In the genomic region with DNA sequence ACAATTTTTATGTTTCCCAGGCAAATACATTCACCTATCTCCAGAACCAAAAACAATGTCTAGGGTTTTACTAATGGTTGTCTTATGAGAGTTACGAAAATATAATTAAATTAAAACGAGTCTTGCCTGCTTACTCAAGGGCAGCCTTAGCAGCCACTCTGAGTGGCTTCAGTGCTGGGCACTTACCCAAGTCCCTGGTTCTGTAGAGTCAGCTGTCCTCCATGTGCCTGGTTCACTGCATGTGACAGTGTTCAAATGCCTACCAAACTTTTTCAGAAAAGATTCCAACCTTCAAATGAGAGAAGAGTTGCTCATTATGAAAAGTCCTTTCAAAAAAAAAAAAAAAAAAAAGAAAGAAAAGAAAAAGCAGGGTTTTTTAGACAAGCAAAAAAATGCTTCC, we compare ENCODE assay signal across 19 mouse cellular contexts. TPM values are rescaled to one million over a fixed set of nuclear protein-coding genes. Genes with fewer than 3 reads are reported as not detected.
"Had no signal": no experiment of that assay in that cellular context is flagged by ENCODE, and none has a peak within 500 bp of the region (broad histone marks: within the 10 kb centered on the region; RNA-seq: fewer than 3 reads in every experiment).

No protein-coding gene starts in this region.

- H3K27me3 ChIP-seq: limb, embryonic 15.5 days; liver, embryonic 12.5 days; neural tube, embryonic 13.5 days; stomach, embryonic 15.5 days had no signal

- H3K27ac ChIP-seq: limb, embryonic 15.5 days; liver, embryonic 12.5 days; midbrain, embryonic 10.5 days; neural tube, embryonic 13.5 days; stomach, embryonic 15.5 days had no signal

- H3K36me3 ChIP-seq: limb, embryonic 15.5 days; liver, embryonic 12.5 days; midbrain, embryonic 10.5 days; neural tube, embryonic 13.5 days; stomach, embryonic 15.5 days had no signal

- H3K4me1 ChIP-seq: limb, embryonic 15.5 days; liver, embryonic 12.5 days; midbrain, embryonic 10.5 days; neural tube, embryonic 13.5 days; stomach, embryonic 15.5 days had no signal

- H3K4me3 ChIP-seq: limb, embryonic 15.5 days; liver, embryonic 12.5 days; midbrain, embryonic 10.5 days; neural tube, embryonic 13.5 days; stomach, embryonic 15.5 days had no signal

- H3K4me2 ChIP-seq: limb, embryonic 15.5 days; liver, embryonic 12.5 days; lung, embryonic 14.5 days; neural tube, embryonic 13.5 days; stomach, embryonic 15.5 days had no signal

- H3K9ac ChIP-seq: limb, embryonic 15.5 days; liver, embryonic 12.5 days; lung, embryonic 14.5 days; neural tube, embryonic 13.5 days; stomach, embryonic 15.5 days had no signal

- H3K9me3 ChIP-seq: limb, embryonic 15.5 days; liver, embryonic 12.5 days; midbrain, embryonic 10.5 days; neural tube, embryonic 13.5 days; stomach, embryonic 15.5 days had no signal

- ATAC-seq: intestine, embryonic 16.5 days; liver, embryonic 12.5 days; midbrain, embryonic 16.5 days had no signal

- DNase-seq: layer of hippocampus, postnatal 36 days; lung, embryonic 14.5 days; lung, postnatal 10 days; lung, postnatal 4 days; right cerebral cortex, postnatal 14 days; thymus, adult 2 months; thymus, postnatal 25 days had no signal

RNA-seq across cellular contexts. Expression of gene Zpld1, which starts 15.1 kb away (rescaled TPM):
- total RNA-seq: left cerebral cortex, adult 8-10 months; megakaryocyte, adult 5-6 weeks had no signal
- polyA plus RNA-seq: liver, embryonic 12.5 days; liver, embryonic 16.5 days; spleen, adult 2 months; thymus, adult 2 months; urinary bladder, adult 2 months had no signal
